Mouse (Mus musculus) gastrocnemius, adult 8-10 months (tissue): ENCODE data around the gene Cntnap1. TPM values are rescaled to one million over a fixed set of nuclear protein-coding genes. Genes with fewer than 3 reads are reported as not detected.

Source experiments
- DNase-seq, 2 experiments: peaks; one replicate each; pipeline ENCODE4 v3.0.0; 2022; ENCODE audit warnings: low spot score in 2 of 2
- total RNA-seq, 4 experiments: library from RNA; stranded (reverse); gene quantifications; 2 replicates each; pipeline ENCODE4 v1.2.4; 2022

The Cntnap1 gene
- total RNA-seq, 4 experiments from 2014 or later, result 0.67 to 1.3 (median 0.81) TPM

- no peak for DNase-seq
Measured at GRCm38 (mm10) chr11:101216936-101217335, 46.6 kb downstream of the Cntnap1 start.

- no peak for DNase-seq
Measured at GRCm38 (mm10) chr11:101218436-101219055, 48.2 kb downstream of the Cntnap1 start.

- no peak for DNase-seq
Measured at GRCm38 (mm10) chr11:101220853-101221252, 50.5 kb downstream of the Cntnap1 start.

GRCm38 (mm10) chr11:101221306-101221986 lies 51.1 kb downstream of the Cntnap1 start:
- DNase-seq, result no peak

- no peak for DNase-seq
Measured at GRCm38 (mm10) chr11:101224337-101224736, 54.0 kb downstream of the Cntnap1 start.

GRCm38 (mm10) chr11:101225331-101226064 lies 55.2 kb downstream of the Cntnap1 start:
- DNase-seq, result no peak

GRCm38 (mm10) chr11:101226065-101226701 lies 55.9 kb downstream of the Cntnap1 start, which contains the start of gene Ezh1:
Ezh1 (minus strand) TSS chr11:101226463.
- DNase-seq, result peak; percentile 83 to 84

- DNase-seq, result peak in 1 of 2 experiments; percentile 42
Measured at GRCm38 (mm10) chr11:101229361-101229900, 59.1 kb downstream of the Cntnap1 start.

GRCm38 (mm10) chr11:101230061-101230511 lies 59.8 kb downstream of the Cntnap1 start:
- DNase-seq, result peak; percentile 35 to 69

GRCm38 (mm10) chr11:101230526-101230925 lies 60.2 kb downstream of the Cntnap1 start:
- no peak for DNase-seq

- peak; percentile 70 to 78 for DNase-seq
Measured at GRCm38 (mm10) chr11:101230991-101231871, 60.9 kb downstream of the Cntnap1 start.

GRCm38 (mm10) chr11:101232010-101232839 lies 61.9 kb downstream of the Cntnap1 start:
- DNase-seq, result peak in 1 of 2 experiments; percentile 30

- DNase-seq, result no peak
Measured at GRCm38 (mm10) chr11:101233240-101233639, 62.9 kb downstream of the Cntnap1 start.

- no peak for DNase-seq
Measured at GRCm38 (mm10) chr11:101234124-101234523, 63.8 kb downstream of the Cntnap1 start.

GRCm38 (mm10) chr11:101235429-101235828 lies 65.1 kb downstream of the Cntnap1 start:
- no peak for DNase-seq

GRCm38 (mm10) chr11:101236782-101237181 lies 66.5 kb downstream of the Cntnap1 start:
- no peak for DNase-seq

- no peak for DNase-seq
Measured at GRCm38 (mm10) chr11:101238071-101238647, 67.8 kb downstream of the Cntnap1 start.
